Mouse (Mus musculus) adrenal gland, adult 2 months (tissue): ENCODE measurements around the gene Gm27021. TPM values are rescaled to one million over a fixed set of nuclear protein-coding genes. Genes with fewer than 3 reads are reported as not detected.

ENCODE experiments used
- DNase-seq: peaks from one replicate; pipeline ENCODE4 v3.0.0; 2021
- polyA plus RNA-seq: library from polyadenylated mRNA; depleted of rRNA; stranded (reverse); fragments of >200 nt; gene quantifications from 2 replicates; pipeline ENCODE4 v1.2.3, GENCODE M21; 2012
- total RNA-seq, 2 experiments: library from RNA; stranded (reverse); gene quantifications; 2 replicates each; pipeline ENCODE4 v1.2.3; 2021

The Gm27021 gene
- total and polyA plus RNA-seq, 3 experiments, result 3.4 TPM; not detected in 2

DNA sequence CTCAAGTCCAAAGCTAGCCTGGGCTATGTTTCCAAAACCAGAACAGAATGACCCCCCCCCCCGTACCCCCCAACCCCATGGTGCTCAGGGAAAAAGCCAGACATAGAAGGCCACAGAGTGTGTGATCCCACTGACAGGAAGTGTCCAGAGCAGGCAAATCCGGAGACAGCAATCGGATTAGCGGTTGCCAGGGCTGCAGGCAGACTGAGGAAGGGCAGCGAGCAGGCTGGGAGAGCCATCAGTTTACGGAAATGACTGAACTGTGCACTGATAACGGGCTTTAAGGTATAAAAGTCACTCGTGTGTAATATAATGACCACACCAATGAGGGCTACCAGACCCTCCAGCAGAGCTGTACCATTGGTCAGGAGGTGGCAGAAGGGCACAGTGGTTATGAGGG, 26.6 kb downstream of the Gm27021 start:
- DNase-seq, result no peak

DNA sequence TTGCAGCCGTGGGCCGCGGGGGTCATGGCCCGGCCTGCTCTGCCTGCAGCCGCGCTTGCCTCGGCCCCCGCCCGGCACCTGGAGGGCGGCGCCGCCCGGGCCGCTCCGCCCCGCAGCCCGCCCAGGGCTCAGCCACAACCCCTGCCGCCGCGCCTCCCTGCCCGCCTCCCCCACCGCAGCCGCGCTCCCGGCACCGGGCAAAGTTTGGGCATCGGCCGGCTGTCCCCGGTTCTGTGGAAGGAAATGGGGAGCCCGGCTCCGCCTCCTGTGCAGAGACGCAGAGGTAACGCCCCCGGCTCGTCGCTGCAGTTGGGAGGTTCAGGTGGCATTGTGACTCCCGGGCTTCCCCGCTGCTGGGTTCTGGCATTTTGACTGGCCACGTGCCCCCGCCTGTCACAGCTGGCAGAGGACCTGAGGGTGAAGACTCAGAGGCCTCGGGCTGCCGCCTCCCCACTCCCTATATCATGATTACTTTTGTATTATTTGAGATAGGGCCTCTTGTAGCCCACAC, 33.5 kb downstream of the Gm27021 start:
- DNase-seq, result peak; percentile 92

DNA sequence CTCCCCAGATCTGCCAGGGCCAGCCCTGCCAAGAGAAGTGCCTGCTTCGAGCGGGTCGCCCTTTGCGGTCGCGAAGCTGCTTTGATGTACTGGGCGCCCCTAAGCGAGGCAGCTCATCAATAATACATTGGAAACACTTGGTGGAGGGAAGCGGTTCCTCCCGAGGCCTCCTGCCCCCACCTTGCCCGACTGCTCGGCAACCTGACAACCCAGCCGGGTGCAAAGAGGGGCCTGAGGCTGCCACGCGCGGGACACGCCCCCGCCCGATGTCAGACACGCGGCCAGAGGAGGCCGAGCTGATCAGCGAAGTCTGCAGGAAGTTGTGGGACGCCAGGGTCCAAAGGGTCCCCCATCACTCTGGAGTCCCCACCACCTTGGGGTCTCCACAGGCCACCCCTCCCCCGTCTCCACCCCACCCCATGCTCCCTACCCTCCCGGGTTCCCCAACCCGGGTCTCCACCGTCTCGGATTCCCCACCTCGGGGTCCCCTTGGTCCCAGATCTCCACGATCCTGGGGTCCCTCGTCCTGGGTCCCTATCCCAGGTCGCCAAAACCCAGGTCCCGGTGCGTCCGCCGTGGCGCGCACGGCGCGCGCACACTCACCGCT, 34.1 kb downstream of the Gm27021 start:
- peak; percentile 46 for DNase-seq

GRCm38 (mm10) chr8:120632969-120633664, 34.8 kb downstream of the Gm27021 start:
- DNase-seq, result no peak

- DNase-seq, result no peak
Observed at GRCm38 (mm10) chr8:120631441-120632375, 36.2 kb downstream of the Gm27021 start.

- DNase-seq, result no peak
Observed at GRCm38 (mm10) chr8:120630848-120631247, 37.0 kb downstream of the Gm27021 start.

DNA sequence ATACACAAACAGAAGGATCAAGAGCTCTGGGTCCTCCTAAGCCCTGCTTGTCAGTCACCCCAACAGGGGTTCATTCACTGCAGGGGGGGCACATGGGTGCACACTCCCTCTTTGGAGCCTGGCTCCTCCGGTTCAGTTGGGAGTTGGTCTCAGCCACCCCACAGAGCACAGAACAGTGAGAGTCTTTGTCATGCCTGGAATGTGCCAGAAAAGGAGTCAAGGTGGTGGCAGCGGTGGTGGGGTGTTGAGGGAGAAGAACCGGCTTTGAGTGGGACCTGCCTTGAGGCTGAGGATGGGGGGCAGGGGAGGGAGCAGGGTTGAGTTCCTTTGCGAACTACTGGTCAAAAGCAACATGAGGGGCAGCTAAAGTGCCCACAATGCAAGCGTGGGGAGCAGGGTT, 37.8 kb downstream of the Gm27021 start:
- DNase-seq, result no peak

GRCm38 (mm10) chr8:120627298-120627697, 40.6 kb downstream of the Gm27021 start:
- no peak for DNase-seq

DNA sequence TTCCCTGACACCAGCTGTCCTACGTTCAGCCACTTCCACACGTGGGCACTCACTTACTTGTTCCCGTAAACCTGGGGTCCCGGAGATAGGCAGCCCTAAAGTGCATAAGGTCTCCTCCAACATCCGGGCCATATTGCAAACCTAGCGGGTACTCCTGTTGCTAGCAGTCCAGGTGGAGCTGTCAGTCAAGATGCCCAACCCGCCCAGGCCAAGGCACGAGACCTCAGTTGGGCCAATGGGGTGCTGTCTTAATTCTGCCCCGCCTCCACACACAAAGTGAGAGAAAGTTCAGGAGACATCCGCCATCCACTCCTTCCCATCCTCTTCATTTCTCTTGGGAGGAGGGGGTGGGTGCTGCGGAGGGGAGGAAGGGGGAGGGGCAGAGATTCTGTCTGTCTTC, 41.4 kb downstream of the Gm27021 start:
- no peak for DNase-seq

DNA sequence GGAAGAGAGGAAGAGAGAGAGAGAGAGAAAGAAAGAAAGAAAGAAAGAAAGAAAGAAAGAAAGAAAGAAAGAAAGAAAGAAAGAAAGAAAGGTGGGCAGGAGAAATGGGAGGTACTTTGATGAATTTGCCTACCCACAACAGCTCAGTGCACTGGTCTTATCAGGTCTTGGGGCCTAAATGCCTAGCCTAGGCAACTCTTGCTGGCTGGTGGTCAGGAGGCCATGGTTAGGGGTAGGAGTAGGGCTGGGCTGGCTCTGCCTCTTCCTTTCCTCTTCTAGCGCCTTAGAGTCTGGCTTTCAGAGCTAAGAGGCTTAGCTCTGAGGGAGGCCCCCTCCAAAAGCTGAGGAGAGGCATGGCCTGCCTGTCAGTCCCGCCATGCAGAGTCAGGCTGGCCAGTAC, 44.3 kb downstream of the Gm27021 start:
- no peak for DNase-seq

GRCm38 (mm10) chr8:120622161-120622560, 45.7 kb downstream of the Gm27021 start:
- DNase-seq, result no peak

- no peak for DNase-seq
Observed at GRCm38 (mm10) chr8:120620441-120620840, 47.4 kb downstream of the Gm27021 start.

GRCm38 (mm10) chr8:120619235-120620180, 48.4 kb downstream of the Gm27021 start:
- peak; percentile 54 for DNase-seq

- DNase-seq, result peak; percentile 61
Observed at GRCm38 (mm10) chr8:120618110-120618509, 49.8 kb downstream of the Gm27021 start.

- no peak for DNase-seq
Observed at GRCm38 (mm10) chr8:120616663-120617626, 50.9 kb downstream of the Gm27021 start.

DNA sequence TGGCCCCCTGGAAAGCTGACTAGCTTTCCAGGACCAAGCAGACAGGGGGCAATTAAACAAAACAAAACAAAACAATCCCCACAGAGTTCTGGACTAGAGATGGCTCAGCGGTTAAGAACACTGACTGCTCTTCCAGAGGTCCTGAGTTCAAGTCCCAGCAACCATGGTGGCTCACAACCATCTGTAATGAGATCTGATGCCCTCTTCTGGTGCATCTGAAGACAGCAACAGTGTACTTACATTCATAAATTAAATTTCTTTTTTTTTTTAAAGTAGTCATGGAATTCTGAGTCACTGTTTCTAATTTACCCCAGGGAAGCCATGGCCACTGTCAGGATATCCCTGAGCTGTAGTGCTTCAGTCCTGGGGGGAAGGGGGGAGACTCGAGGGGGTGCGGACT, 53.4 kb downstream of the Gm27021 start:
- DNase-seq, result no peak

- peak; percentile 48 for DNase-seq
Observed at GRCm38 (mm10) chr8:120610824-120611223, 57.1 kb downstream of the Gm27021 start.

GRCm38 (mm10) chr8:120607885-120608284, 60.0 kb downstream of the Gm27021 start:
- peak; percentile 66 for DNase-seq

DNA sequence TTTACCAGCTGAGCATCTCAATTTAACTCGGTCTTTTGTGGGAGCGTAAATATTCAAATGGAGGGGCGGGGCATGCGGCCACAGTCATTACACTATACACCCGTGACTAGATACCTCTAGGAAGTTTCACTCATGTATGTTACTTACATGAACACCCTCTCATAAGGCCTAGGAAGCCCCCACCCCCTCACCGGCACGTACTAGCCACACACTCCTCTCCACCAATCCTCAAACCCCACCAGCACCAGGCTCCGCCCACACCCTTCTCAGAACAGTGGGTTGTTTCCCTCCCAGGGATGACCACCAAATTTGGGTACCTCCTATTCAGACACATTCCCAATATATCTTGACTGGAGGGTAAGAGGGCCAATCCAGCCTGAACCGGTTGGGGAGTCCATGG, 60.4 kb downstream of the Gm27021 start:
- DNase-seq, result no peak

- DNase-seq, result no peak
Observed at GRCm38 (mm10) chr8:120602672-120603071, 65.2 kb downstream of the Gm27021 start.
